Mouse (Mus musculus): ENCODE data around the gene Copg1. TPM values are rescaled to one million over a fixed set of nuclear protein-coding genes. Genes with fewer than 3 reads are reported as not detected.
"Not testable (repeated sequence)": the region's sequence is repeated elsewhere in the genome, so short reads cannot be mapped to it uniquely, and the experiment has no call there.

The Copg1 gene
- total RNA-seq, 2 experiments from 2014 or later = 158 to 172 TPM

GRCm38 (mm10) chr6:87942179-87942578, 54.6 kb downstream of the Copg1 start:
- intact Hi-C loops (cut with DNase I) = no loop called here
- DNase-seq = no peak

GRCm38 (mm10) chr6:87962457-87962856, 74.8 kb downstream of the Copg1 start:
- intact Hi-C loops (cut with DNase I); DNase-seq: not testable (repeated sequence)

Other genes starting within 250 kb of the Copg1 start
- 10 to 100 TPM; 11.6 to 12.4 TPM for gene Aplf, start 215.6 kb upstream of the Copg1 start, total RNA-seq (2021)
- 1 to 10 TPM; 3.4 to 6.2 TPM for gene Efcc1, start 156.9 kb upstream of the Copg1 start, total RNA-seq (2021)
- gene Gp9, start 109.7 kb upstream of the Copg1 start, total RNA-seq (2021) = not detected
- 10 to 100 TPM; 15.2 to 21.8 TPM for gene Rab43, start 75.7 kb upstream of the Copg1 start, total RNA-seq (2021)
- gene Gm45140, start 52.0 kb upstream of the Copg1 start, total RNA-seq (2021) = 1 to 10 TPM; 3.7 to 4.0 TPM
- gene Isy1, start 49.0 kb upstream of the Copg1 start, total RNA-seq (2021) = 10 to 100 TPM; 29.1 to 30.1 TPM
- gene Cnbp, start 36.7 kb upstream of the Copg1 start, total RNA-seq (2021) = 100 to 1,000 TPM; 219 to 224 TPM
- gene Hmces, start 26.1 kb downstream of the Copg1 start, total RNA-seq (2021) = 10 to 100 TPM; 37.3 to 39.7 TPM
- gene H1fx, start 93.8 kb downstream of the Copg1 start, total RNA-seq (2021) = 10 to 100 TPM; 81.6 to 87.7 TPM
- 100 to 1,000 TPM; 278 to 279 TPM for gene Rab7, start 157.5 kb downstream of the Copg1 start, total RNA-seq (2021)
- 100 to 1,000 TPM; 186 to 197 TPM for gene Rpn1, start 196.7 kb downstream of the Copg1 start, total RNA-seq (2021)

All from left cerebral cortex, postnatal 4 days (tissue).